Mouse (Mus musculus) ES-E14 (cell line): ENCODE measurements around the gene Dpep3.

Source experiments
- CHD2 ChIP-seq: IDR thresholded peaks from 2 replicates; pipeline ENCODE4 v1.6.1; 2014; ENCODE audit warnings: mild to moderate bottlenecking, low read depth, low read length, inconsistent platforms
- HCFC1 ChIP-seq: IDR thresholded peaks from 2 replicates; pipeline ENCODE4 v1.6.1; 2012; ENCODE audit warnings: low read length, inconsistent platforms, borderline replicate concordance; ENCODE audit not compliant: insufficient read depth
- MAFK ChIP-seq: IDR thresholded peaks from 2 replicates; pipeline ENCODE4 v1.6.1; 2014; ENCODE audit warnings: mild to moderate bottlenecking, low read depth, low read length, inconsistent platforms; ENCODE audit not compliant: insufficient read depth
- ZC3H11A ChIP-seq: IDR thresholded peaks from 2 replicates; pipeline ENCODE4 v1.6.1; 2012; ENCODE audit warnings: low read depth, mild to moderate bottlenecking, inconsistent platforms, low read length, borderline replicate concordance
- ZNF384 ChIP-seq: IDR thresholded peaks from 2 replicates; pipeline ENCODE4 v1.6.1; 2012; ENCODE audit warnings: low read depth, low read length, inconsistent platforms

DNA sequence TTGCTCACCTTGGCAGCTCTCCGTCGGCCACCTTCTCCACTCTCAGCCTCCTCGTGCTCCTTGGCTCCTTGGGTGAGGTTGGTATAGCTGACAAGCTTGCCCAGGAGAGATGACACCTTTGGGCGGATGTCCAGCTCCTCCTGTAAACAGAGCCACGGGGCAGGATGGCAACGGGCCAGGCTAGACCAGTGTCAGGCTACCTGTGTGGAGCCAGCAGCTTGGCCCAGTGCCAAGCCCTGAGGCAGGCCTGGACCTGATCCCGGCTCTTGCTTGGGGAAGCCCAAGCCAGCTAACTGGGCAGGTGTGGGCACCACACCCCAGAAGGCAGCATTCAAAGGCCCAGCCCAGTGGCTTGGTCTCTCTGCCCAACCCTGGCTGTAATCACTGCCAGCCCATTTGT is 19.9 kb downstream of the Dpep3 start:
- no peak for TF ChIP-seq ZC3H11A
- no peak for TF ChIP-seq ZNF384
- TF ChIP-seq CHD2 = no peak
- TF ChIP-seq HCFC1 = no peak
- no peak for TF ChIP-seq MAFK
